Mouse (Mus musculus): ENCODE data around the gene Snrnp27.

GRCm38 (mm10) chr6:86640776-86641175, 43.5 kb downstream of the Snrnp27 start:
- no peak for TF ChIP-seq GATA1 (IDR thresholded peaks at IDR 0.05; ENCODE audit: borderline replicate concordance, low read length)
- TF ChIP-seq FLI1 (IDR thresholded peaks at IDR 0.05; ENCODE audit: low read length) = no peak

Data from megakaryocyte, embryonic 14.5 days (primary cell).